Mouse (Mus musculus) thymus, adult 2 months (tissue): ENCODE measurements around the gene Sdhb. TPM values are rescaled to one million over a fixed set of nuclear protein-coding genes. Genes with fewer than 3 reads are reported as not detected.
A peak's percentile ranks its signal among the peaks of the same experiment; 100 is the strongest.

Experiments
- DNase-seq: peaks from one replicate; pipeline ENCODE4 v3.0.0; 2021
- H3K27ac ChIP-seq: fragments of 200-500 bp; 2 replicates; pipeline ENCODE4 v1.5.1; 2012; ENCODE audit warnings: low read length, control low read depth; ENCODE audit not compliant: control insufficient read depth, insufficient read depth
- H3K27me3 ChIP-seq: fragments of 200-500 bp; 2 replicates; pipeline ENCODE4 v1.6.1; 2012; ENCODE audit warnings: mild to moderate bottlenecking, low read length, moderate library complexity, mixed read lengths; ENCODE audit not compliant: control insufficient read depth, insufficient read depth
- H3K36me3 ChIP-seq: fragments of 200-500 bp; 2 replicates; pipeline ENCODE4 v1.6.1; 2012; ENCODE audit warnings: mild to moderate bottlenecking, low read length, moderate library complexity; ENCODE audit not compliant: control insufficient read depth, insufficient read depth
- H3K4me1 ChIP-seq: fragments of 200-500 bp; replicated peaks from 2 replicates; pipeline ENCODE4 v1.6.1; 2012; ENCODE audit warnings: low read length; ENCODE audit not compliant: control insufficient read depth, insufficient read depth
- H3K4me3 ChIP-seq: fragments of 200-500 bp; 2 replicates; pipeline ENCODE4 v1.5.1; 2012; ENCODE audit warnings: mild to moderate bottlenecking, low read length, control low read depth, moderate library complexity; ENCODE audit not compliant: control insufficient read depth, insufficient read depth
- CTCF ChIP-seq: fragments of 200-500 bp; IDR thresholded peaks from 2 replicates; pipeline ENCODE4 v1.5.1; 2012; ENCODE audit warnings: mild to moderate bottlenecking, control low read depth, low read length, moderate library complexity, borderline replicate concordance; ENCODE audit not compliant: control insufficient read depth, poor library complexity, insufficient read depth; ENCODE audit errors: extremely low read depth
- POLR2A ChIP-seq: fragments of 200-500 bp; IDR thresholded peaks from 2 replicates; pipeline ENCODE4 v1.6.1; 2012; ENCODE audit warnings: mild to moderate bottlenecking, low read length, control low read depth, moderate library complexity; ENCODE audit not compliant: control insufficient read depth, poor library complexity, insufficient read depth; ENCODE audit errors: extremely low read depth
- WGBS: fragments of 180-500 bp; shearing (Covaris S2); methylation state at CpG from one replicate; pipeline ENCODE4 v1.1.7; 2018; 5-methylcytosine and 5-hydroxymethylcytosine counted together
- polyA plus RNA-seq: library from polyadenylated mRNA; depleted of rRNA; stranded (reverse); fragments of >200 nt; gene quantifications from 2 replicates; pipeline ENCODE4 v1.2.3, GENCODE M21; 2012

Gene Sdhb
- polyA plus RNA-seq, 1 experiment = 239 TPM

- 25% methylated on average over 18 of the region's 18 CpGs for WGBS
- TF ChIP-seq POLR2A (0 out of 2 replicates have a peak, but pooled peaks have one; percentile 3), CTCF (no peak)
- peak; percentile 53 for DNase-seq
- Histone ChIP-seq H3K36me3 (no peaks in the 10 kb centered on the region), H3K27me3 (no peaks in the 10 kb centered on the region), H3K27ac (peak overlapping the region; percentile 89), H3K4me3 (no peak overlapping the region), H3K4me1 (peaks cover 67% of the 10 kb centered on the region)
Observed at GRCm38 (mm10) chr4:140951861-140952641, 9.0 kb upstream of the Sdhb start.

GRCm38 (mm10) chr4:140957131-140957702, 3.8 kb upstream of the Sdhb start:
- TF ChIP-seq POLR2A (no peak), CTCF (no peak)
- WGBS = 56% methylated on average over 17 of the region's 17 CpGs
- H3K4me3 ChIP-seq = peak overlapping the region; percentile 44

GRCm38 (mm10) chr4:140957725-140958124, 3.3 kb upstream of the Sdhb start:
- 11% methylated on average over 13 of the region's 13 CpGs for WGBS
- H3K27me3 ChIP-seq = no peaks in the 10 kb centered on the region
- peaks cover 38% of the 10 kb centered on the region for H3K4me1 ChIP-seq
- peak; percentile 89 for DNase-seq
- H3K36me3 ChIP-seq = no peaks in the 10 kb centered on the region
- TF ChIP-seq CTCF (peak; percentile 97), POLR2A (no peak)
- H3K4me3 ChIP-seq = peak overlapping the region; percentile 44
- peak overlapping the region; percentile 73 for H3K27ac ChIP-seq

More at GRCm38 (mm10) chr4:140957131-140957702, 3.8 kb upstream of the Sdhb start:
- Histone ChIP-seq H3K27me3 (no peaks in the 10 kb centered on the region), H3K4me1 (peaks cover 39% of the 10 kb centered on the region), H3K27ac (peak overlapping the region; percentile 73), H3K36me3 (no peaks in the 10 kb centered on the region)
- DNase-seq = no peak

GRCm38 (mm10) chr4:140958319-140958718, 2.7 kb upstream of the Sdhb start:
- 68% methylated on average over 6 of the region's 6 CpGs for WGBS
- Histone ChIP-seq H3K4me1 (peaks cover 37% of the 10 kb centered on the region), H3K27ac (no peak overlapping the region), H3K4me3 (no peak overlapping the region), H3K36me3 (no peaks in the 10 kb centered on the region), H3K27me3 (no peaks in the 10 kb centered on the region)
- TF ChIP-seq POLR2A (no peak), CTCF (no peak)
- no peak for DNase-seq

DNA sequence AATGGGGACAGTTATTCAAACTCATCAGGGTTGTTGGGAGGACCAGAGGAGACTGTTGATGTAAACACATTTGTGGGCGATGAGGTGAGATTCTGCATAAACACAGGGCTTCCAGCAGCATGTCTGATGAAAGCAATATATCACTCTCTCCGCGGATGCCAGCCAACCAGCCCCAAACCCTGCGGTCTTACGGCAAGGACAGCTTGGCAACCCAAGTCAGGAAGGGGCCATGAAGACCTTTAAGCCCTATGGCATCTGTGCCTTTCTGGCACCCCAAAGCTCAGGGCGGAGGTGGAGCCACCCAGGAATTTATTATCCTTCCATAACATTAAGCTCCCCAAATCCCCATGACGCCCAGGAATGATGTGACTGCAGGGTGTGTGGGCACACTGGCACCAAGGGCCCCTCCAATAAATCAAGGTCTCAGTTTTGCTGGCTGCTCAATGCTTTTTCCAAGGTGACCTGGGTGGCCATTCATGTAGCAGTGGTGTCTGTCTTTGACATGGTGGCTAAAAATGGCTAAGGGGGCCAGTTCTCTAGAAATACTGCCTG, 1.8 kb upstream of the Sdhb start:
- Histone ChIP-seq H3K27me3 (no peaks in the 10 kb centered on the region), H3K36me3 (no peaks in the 10 kb centered on the region), H3K27ac (no peak overlapping the region), H3K4me3 (no peak overlapping the region), H3K4me1 (peaks cover 32% of the 10 kb centered on the region)
- DNase-seq = no peak
- no peak for TF ChIP-seq CTCF
- WGBS = 98% methylated on average over 7 of the region's 7 CpGs

- WGBS = 92% methylated on average over 10 of the region's 10 CpGs
- Histone ChIP-seq H3K27ac (no peak overlapping the region), H3K27me3 (no peaks in the 10 kb centered on the region), H3K4me3 (no peak overlapping the region), H3K36me3 (no peaks in the 10 kb centered on the region), H3K4me1 (peaks cover 32% of the 10 kb centered on the region)
- TF ChIP-seq POLR2A (no peak), CTCF (no peak)
- DNase-seq = no peak
Observed at GRCm38 (mm10) chr4:140959715-140960479, 1.1 kb upstream of the Sdhb start.
